Mouse (Mus musculus): ENCODE measurements at regions not wholly inside any gene's neighbourhood (a gene's known extent, or its start where the extent isn't known, plus 50 kb on each side); places are given as distances from the start of the nearest gene placed in this dataset.
A peak's percentile ranks its signal among the peaks of the same experiment; 100 is the strongest.

- Histone ChIP-seq H3K4me1 (replicated peaks; ENCODE audit: insufficient read depth, low read length) (no peaks in the 10 kb centered on the region), H3K9me3 (replicated peaks; ENCODE audit: low read length) (no peaks in the 10 kb centered on the region), H3K27me3 (ENCODE audit: insufficient read depth, low read length) (no peaks in the 10 kb centered on the region), H3K4me3 (replicated peaks; ENCODE audit: low read depth, low read length) (no peak overlapping the region), H3K36me3 (ENCODE audit: insufficient read depth, low read length) (no peaks in the 10 kb centered on the region), H3K27ac (no peak overlapping the region), H3K4me2 (ENCODE audit: low read length) (no peak overlapping the region), H3K9ac (ENCODE audit: low read depth, low read length) (no peak overlapping the region)
- no peak for ATAC-seq (replicated peaks; ENCODE audit: low FRiP score, low read depth)
- no peak for TF ChIP-seq CTCF (IDR thresholded peaks at IDR 0.05; ENCODE audit: low read depth)
- peak; percentile 71 for DNase-seq (ENCODE audit: low spot score)
- WGBS, result 35% methylated on average over 2 of the region's 2 CpGs
Observed at GRCm38 (mm10) chr10:87999617-88000330, 91.1 kb upstream of the Pmch start.

GRCm38 (mm10) chr10:88008679-88009078, 82.2 kb upstream of the Pmch start:
- ATAC-seq (replicated peaks; ENCODE audit: low FRiP score, low read depth) (no peak), DNase-seq (ENCODE audit: low spot score) (no peak)
- no peak for TF ChIP-seq CTCF (IDR thresholded peaks at IDR 0.05; ENCODE audit: low read depth)
- 92% methylated on average over 7 of the region's 7 CpGs for WGBS
- Histone ChIP-seq H3K4me1 (replicated peaks; ENCODE audit: insufficient read depth, low read length) (no peaks in the 10 kb centered on the region), H3K9me3 (replicated peaks; ENCODE audit: low read length) (no peaks in the 10 kb centered on the region), H3K9ac (ENCODE audit: low read depth, low read length) (no peak overlapping the region), H3K4me2 (ENCODE audit: low read length) (no peak overlapping the region), H3K27ac (no peak overlapping the region), H3K36me3 (ENCODE audit: insufficient read depth, low read length) (no peaks in the 10 kb centered on the region), H3K27me3 (ENCODE audit: insufficient read depth, low read length) (no peaks in the 10 kb centered on the region), H3K4me3 (replicated peaks; ENCODE audit: low read depth, low read length) (no peak overlapping the region)

GRCm38 (mm10) chr10:88010866-88011265, 80.0 kb upstream of the Pmch start:
- Histone ChIP-seq H3K4me2 (ENCODE audit: low read length) (no peak overlapping the region), H3K27ac (no peak overlapping the region), H3K9ac (ENCODE audit: low read depth, low read length) (no peak overlapping the region), H3K4me3 (replicated peaks; ENCODE audit: low read depth, low read length) (no peak overlapping the region), H3K4me1 (replicated peaks; ENCODE audit: insufficient read depth, low read length) (no peaks in the 10 kb centered on the region), H3K36me3 (ENCODE audit: insufficient read depth, low read length) (no peaks in the 10 kb centered on the region), H3K9me3 (replicated peaks; ENCODE audit: low read length) (no peaks in the 10 kb centered on the region), H3K27me3 (ENCODE audit: insufficient read depth, low read length) (no peaks in the 10 kb centered on the region)
- 80% methylated on average over 6 of the region's 6 CpGs for WGBS
- TF ChIP-seq CTCF (IDR thresholded peaks at IDR 0.05; ENCODE audit: low read depth), result no peak
- DNase-seq (ENCODE audit: low spot score) (no peak), ATAC-seq (replicated peaks; ENCODE audit: low FRiP score, low read depth) (no peak)

GRCm38 (mm10) chr10:88031978-88032377, 58.9 kb upstream of the Pmch start:
- Histone ChIP-seq H3K9ac (ENCODE audit: low read depth, low read length) (no peak overlapping the region), H3K4me2 (ENCODE audit: low read length) (no peak overlapping the region), H3K27ac (no peak overlapping the region), H3K36me3 (ENCODE audit: insufficient read depth, low read length) (no peaks in the 10 kb centered on the region), H3K27me3 (ENCODE audit: insufficient read depth, low read length) (no peaks in the 10 kb centered on the region), H3K4me1 (replicated peaks; ENCODE audit: insufficient read depth, low read length) (no peaks in the 10 kb centered on the region), H3K9me3 (replicated peaks; ENCODE audit: low read length) (no peaks in the 10 kb centered on the region), H3K4me3 (replicated peaks; ENCODE audit: low read depth, low read length) (no peak overlapping the region)
- TF ChIP-seq CTCF (IDR thresholded peaks at IDR 0.05; ENCODE audit: low read depth), result no peak
- WGBS, result 55% methylated on average over 5 of the region's 5 CpGs
- DNase-seq (ENCODE audit: low spot score), result no peak
- ATAC-seq (replicated peaks; ENCODE audit: low FRiP score, low read depth), result no peak
